Mouse (Mus musculus) left cerebral cortex, adult 18-20 months (tissue): ENCODE results near the gene Nsfl1c. TPM values are rescaled to one million over a fixed set of nuclear protein-coding genes. Genes with fewer than 3 reads are reported as not detected.

Source experiments
- DNase-seq, 2 experiments: peaks; one replicate each; pipeline ENCODE4 v3.0.0; 2021 to 2022; ENCODE audit warnings: low spot score in 2 of 2, mixed read lengths in 1 of 2
- total RNA-seq, 2 experiments: library from RNA; stranded (reverse); gene quantifications; 2 replicates each; pipeline ENCODE4 v1.2.3; 2021

Gene Nsfl1c
- total RNA-seq, 2 experiments from 2014 or later, result 150 to 156 TPM

GRCm38 (mm10) chr2:151543063-151543895, 49.3 kb downstream of the Nsfl1c start:
- peak; percentile 34 to 44 for DNase-seq

GRCm38 (mm10) chr2:151544673-151545072, 50.7 kb downstream of the Nsfl1c start:
- DNase-seq, result no peak

GRCm38 (mm10) chr2:151546571-151546970, 52.6 kb downstream of the Nsfl1c start:
- no peak for DNase-seq

GRCm38 (mm10) chr2:151549615-151550121, 55.7 kb downstream of the Nsfl1c start:
- DNase-seq, result no peak

Other genes starting within 250 kb of the Nsfl1c start
- gene 4921509C19Rik, start 18.0 kb upstream of the Nsfl1c start, total RNA-seq, result not detected
- 100 to 1,000 TPM; 748 to 757 TPM for gene Fkbp1a, start 48.3 kb downstream of the Nsfl1c start, total RNA-seq
- gene Sdcbp2, start 78.4 kb downstream of the Nsfl1c start, total RNA-seq, result 1 to 10 TPM; 1.1 to 1.7 TPM
- gene Snph, start 138.4 kb downstream of the Nsfl1c start, total RNA-seq, result 100 to 1,000 TPM; 311 to 313 TPM
- gene Rad21l, start 174.4 kb downstream of the Nsfl1c start, total RNA-seq, result 1 to 10 TPM in 1 of 2 experiments, under 1 TPM in 1; 0.93 to 1.7 TPM
- gene Tmem74b, start 207.8 kb downstream of the Nsfl1c start, total RNA-seq, result 1 to 10 TPM; 7.0 to 8.1 TPM